Mouse (Mus musculus) erythroblast, embryonic 14.5 days (primary cell): ENCODE measurements at regions not wholly inside any gene's neighbourhood (a gene's known extent, or its start where the extent isn't known, plus 50 kb on each side); places are given as distances from the start of the nearest gene placed in this dataset.

ENCODE experiments used
- GATA1 ChIP-seq: IDR thresholded peaks from 2 replicates; pipeline ENCODE4 v1.6.1; 2012; ENCODE audit warnings: low read length, inconsistent platforms, mixed read lengths
- TAL1 ChIP-seq: IDR thresholded peaks from 3 replicates; pipeline ENCODE4 v1.6.1; 2012; ENCODE audit warnings: low read length, inconsistent platforms, mixed read lengths

GRCm38 (mm10) chr1:73337401-73337800 is 321.7 kb upstream of the Tnp1 start:
- TF ChIP-seq GATA1 (no peak), TAL1 (no peak)
